Mouse (Mus musculus) adrenal gland, postnatal 10 days (tissue): ENCODE results near the gene Mob2. TPM values are rescaled to one million over a fixed set of nuclear protein-coding genes. Genes with fewer than 3 reads are reported as not detected.

ENCODE experiments used
- DNase-seq: peaks from one replicate; pipeline ENCODE4 v3.0.0; 2021; ENCODE audit warnings: mixed read lengths
- long read RNA-seq, 2 experiments: library from polyadenylated mRNA; stranded (forward); transcript quantifications; one replicate each; pipeline ENCODE4 v2.0.0; 2021
- total RNA-seq, 2 experiments: library from RNA; stranded (reverse); gene quantifications; 2 replicates each; pipeline ENCODE4 v1.2.3; 2021

Mob2 gene
- total RNA-seq, result 10 to 100 TPM; 46.8 to 47.4 TPM
- long read RNA-seq, experiment 1, transcript Mob2-201 (5 exons, 1,490 nt), result major isoform, 65 of 133 reads
- long read RNA-seq, experiment 1, partial matches to known transcripts, result 3 of 133 reads
- long read RNA-seq, experiment 1, other reads (novel, unspliced or antisense), result 58 of 133 reads
- long read RNA-seq, experiment 2, transcript Mob2-201 (5 exons, 1,490 nt), result major isoform, 33 of 74 reads
- long read RNA-seq, experiment 2, partial matches to known transcripts, result 2 of 74 reads
- long read RNA-seq, experiment 2, other reads (novel, unspliced or antisense), result 36 of 74 reads

DNA sequence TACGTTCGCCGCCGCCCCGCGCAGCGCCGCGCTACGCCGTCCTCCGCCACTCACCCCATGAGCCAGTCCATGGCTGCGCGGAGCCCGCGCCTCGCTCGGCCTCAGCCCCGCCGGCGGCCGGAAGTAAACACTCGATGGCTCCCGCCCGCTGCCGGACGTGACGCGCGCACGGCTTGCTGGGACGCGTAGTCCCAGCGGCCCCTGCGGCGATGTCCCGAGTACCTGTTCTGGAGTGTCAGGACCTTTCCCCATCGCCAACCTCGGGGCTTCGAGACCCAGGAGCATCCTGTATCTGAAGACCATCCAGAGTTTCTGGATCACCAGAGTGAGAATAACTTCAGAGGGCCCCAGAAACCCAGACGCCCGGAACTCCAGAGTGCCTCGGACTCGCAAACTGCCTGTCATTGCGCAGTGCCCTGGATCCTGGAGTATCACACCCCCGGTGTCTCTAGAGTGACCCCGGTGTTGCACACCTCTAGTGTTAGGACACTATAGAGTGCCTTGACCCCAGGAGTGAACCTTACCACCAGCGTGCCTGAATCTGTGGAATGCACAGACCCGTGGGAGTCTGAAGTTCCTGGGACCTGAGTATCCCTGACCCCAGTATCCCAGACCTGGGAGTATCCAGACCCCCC is at the start of gene Mob2:
Gene Mob2 (minus strand): TSS at position 135 of the 635 bp plus-strand sequence.
- peak; percentile 95 for DNase-seq

DNA sequence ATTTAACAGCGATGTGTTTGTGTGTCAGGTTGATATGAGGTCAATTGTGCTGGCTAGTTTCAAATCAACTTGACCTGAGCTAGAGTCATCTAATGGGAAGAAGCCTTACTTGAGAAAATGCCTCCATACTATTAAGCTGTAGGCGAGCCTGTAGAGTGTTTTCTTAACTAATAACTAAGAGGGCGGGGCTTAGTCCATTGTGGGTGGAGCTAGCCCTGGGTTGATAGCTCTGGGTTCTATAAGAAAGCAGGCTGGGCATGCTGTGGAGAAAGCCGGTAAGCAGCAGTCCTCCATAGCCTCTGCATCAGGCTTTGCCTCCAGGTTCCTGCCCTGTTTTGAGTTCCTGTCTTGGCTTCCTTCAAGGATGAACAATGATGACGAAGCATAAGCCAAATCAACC is 43.9 kb upstream of the Mob2 start:
- DNase-seq, result no peak

DNA sequence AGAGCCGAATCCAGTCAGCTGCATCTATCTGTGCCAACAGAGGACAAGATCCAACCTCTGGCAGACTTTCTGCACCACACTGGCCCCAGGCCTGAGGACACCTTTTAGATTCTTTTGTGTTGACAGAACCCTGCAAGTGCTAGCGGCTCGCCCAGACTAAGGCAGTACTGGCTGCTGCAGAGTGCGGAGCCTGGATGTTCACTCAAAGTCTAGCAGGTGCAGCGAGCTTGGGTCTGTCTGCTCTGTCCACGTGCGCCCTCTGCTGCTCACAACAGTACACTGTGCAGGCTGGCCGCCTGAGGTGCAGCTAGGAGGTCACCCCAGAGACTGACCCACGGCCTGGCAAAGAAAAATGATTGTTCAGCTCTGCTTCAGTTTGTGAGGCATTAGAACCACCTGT is 36.9 kb upstream of the Mob2 start:
- DNase-seq, result peak; percentile 87

DNA sequence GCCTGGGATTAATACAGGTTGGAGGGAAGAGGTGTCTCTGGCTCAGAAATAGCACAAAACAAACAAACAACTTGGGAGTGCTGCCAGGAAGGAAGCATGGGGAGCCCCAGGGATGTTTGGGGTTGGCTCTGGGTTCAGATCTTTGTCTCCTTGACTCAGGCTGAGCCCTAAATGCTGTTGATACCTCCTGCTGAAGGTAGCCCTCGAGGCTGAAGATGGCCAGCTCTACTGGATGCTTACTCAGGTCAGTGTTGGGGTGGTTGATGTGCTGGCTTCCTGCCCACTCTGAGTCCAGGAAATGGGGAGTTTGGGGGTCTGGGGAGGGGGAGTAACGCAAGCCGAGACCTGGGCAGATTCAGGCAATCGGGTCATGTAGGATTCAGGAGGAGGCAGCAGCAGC is 35.8 kb upstream of the Mob2 start:
- DNase-seq, result no peak

DNA sequence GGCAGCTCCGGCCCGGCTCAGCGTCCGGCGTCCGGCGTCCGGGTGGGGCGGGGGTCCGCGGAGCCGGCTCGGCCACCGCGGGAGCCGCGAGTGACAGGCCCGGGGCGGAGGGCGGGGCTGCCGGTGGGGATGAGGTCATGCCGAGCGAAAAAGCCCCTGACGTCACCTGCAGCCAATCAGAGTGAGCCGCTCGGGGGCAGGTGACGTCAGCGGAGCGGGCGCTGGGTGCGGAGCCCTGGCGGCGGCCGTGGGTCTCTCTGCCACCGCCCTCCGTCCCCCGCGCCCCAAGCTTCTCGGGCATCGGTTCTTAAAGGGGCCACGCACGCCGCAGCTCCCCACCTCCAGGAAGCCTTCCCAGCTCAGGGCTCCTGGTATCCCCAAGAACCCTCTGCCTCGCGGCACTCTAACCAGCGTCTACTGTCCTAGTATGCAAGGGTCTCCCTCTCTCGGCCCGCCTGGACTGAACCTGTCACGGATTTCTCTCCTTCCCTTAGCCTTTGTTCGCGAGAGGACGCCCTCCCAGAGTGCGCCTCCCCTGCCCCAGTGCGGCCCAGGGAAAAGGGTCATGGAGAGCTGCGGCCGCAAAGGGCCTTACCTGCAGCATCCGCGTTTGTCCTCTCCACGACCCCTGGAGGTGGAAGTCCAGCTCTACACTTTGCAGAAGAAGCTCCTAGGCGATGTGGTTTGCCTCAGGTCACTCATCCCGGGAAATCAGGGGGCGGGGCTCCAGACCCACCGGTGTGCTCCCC is 34.5 kb upstream of the Mob2 start, which contains the start of gene Dusp8:
Gene Dusp8 (minus strand): TSS at position 661 of the 749 bp plus-strand sequence.
- peak; percentile 91 for DNase-seq

DNA sequence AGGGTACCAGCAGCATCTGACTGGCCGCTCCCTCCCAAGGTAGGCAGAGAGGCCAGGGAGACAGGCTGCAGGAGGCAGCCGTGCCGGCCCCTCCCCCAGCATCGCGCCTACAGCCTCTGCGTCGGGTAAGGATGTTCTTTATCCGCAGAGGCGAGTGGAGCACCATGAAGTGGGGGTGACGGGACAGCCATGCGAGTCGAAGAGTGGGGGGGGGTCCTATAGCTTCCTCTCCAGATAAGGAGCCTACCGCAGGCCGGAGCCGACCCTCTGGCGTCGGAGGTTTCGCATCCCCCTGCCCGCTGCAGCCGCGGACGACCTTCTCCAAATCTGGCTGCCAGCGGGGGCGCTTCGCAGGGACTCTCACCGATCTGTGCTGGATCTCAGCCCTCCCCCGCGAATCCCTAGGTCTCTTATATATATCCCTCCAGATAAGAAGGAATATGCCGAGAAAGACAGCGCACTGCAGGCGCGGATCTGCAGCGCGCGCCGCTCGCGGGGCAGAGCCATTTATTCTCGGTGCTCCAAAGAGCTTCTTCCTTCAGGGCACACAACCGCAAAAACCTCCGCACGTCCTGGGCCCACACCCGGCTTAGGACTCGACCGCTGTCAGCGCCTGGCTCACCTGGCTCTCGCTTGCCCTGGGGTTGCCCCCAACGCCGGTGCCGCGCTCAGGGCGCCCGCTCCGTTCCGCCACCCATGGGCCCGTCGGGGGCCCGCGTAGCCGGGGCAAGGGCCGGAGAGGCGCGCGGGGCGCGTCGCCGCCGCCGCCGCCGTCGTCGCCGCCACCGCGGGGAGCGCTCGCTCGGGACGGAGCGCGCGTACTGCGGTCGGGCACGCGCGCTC is 33.7 kb upstream of the Mob2 start:
- no peak for DNase-seq

DNA sequence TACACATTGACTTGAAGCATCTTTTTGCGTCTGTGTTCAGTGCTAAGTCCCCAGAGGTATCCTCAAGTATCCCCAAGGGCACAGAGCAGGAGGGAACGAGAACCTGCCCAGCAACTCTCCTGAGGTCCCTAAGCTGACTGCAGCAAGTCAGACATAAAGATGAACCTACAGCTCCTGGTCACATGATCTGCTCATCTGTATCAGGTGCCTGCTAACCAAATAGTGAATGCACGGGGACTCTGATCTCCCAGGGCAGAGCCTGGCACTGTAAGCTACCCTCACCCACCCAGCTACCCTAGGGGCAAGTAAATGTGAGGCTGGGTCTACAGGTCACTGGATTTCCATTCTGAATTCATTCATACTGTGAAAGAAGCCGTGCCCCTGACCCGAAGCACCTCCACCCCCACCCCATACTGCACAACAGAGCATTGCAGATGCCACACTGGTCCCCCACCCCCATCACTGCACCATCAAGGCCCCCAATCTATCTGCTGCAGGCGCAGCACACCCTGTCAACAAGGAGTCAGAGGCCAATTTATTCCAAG is 32.9 kb upstream of the Mob2 start:
- no peak for DNase-seq

DNA sequence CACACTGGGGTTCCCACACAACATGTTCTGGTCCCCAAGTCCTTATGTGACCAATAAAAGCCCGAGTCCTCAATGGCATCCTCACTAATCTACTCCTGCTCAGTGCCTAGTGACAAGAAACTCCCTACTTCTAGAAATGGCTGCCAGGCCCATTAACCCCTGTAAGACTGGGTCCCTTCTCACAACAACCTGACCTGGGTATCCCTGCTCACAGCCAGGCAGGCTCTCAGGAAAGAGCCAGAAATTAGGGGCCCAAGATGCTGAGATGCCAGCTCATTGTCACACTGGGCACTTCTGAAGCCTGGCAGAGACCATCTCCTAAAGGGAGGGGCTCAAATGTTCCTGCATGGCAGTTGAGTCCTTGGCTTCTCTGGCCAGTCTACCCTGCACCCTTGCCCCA is 32.1 kb upstream of the Mob2 start:
- no peak for DNase-seq

DNA sequence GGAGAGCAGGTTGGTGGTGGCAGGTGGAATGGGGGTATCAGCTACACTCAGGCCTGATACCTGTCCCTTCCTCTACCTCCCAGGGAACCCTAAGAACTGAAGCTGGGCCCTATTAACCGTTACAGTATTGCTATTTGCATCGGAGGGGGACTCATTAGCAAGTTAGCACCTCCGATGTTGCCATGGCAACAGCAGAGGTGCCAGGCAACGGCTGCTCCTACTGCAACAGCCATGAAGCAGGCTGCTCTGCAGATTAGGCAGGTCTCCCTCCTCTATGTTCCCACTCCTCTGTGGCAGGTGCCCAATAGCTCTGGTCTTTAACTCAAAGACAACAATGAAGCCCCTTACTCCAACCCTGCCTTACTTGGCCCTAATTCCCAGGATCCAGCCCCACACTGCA is 31.0 kb upstream of the Mob2 start:
- no peak for DNase-seq

DNA sequence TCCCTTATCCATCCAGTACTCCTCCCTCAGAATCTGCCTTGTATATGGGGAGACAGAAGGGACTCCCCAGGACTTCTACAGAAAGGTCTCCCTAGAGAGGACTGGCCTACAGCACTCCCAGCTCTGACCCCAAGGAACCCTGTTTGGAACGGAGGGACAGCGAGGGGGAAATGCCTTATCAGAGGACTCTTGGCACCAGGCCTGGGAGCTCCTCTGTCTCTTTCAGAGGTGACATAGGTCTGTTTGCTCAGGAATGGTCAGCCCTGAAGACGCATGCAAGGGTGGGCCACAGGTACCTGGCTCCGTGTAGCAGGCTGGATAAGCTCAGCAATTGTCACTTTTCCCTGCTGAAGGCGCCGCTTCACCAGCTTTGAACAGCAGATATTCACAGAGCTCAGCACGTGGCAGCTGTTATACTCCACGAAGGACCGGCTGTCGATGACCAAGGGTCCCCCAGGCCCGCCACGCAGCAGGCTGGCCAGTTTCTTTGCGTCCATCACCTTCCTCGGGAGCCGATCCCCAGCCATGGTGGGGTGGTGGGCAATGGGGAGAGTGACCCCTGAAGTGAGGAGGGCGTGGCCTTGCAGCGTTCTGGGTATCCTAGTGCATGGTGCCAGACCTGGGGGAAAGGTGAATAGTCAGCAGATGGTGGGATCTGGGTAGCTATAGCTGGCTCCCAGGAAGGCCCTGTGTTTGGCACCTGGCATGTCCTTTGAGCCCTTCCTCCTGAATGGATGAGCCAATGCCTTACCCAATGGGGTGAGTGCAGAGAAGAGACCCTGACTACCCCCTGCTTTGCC is 29.0 kb upstream of the Mob2 start:
- DNase-seq, result no peak

DNA sequence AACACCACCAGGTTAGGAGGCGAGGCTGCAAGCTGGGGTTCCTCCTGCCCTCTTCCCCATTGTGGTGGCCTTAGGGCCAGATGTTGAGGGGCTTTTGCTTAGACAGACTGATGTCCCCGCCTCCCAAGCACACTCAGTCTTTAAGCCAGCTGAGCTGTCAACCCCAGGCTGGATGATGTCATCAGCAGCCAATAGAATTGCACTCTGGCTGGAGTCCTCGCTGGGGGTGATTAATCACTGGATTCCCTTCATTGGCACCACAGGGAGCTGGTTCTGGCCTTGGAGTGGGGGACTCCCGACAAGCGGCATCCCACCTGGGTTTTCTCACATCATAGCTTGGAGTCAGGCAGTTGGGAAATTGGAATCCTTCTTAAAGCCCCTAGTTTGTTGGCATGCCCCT is 28.0 kb upstream of the Mob2 start:
- DNase-seq, result peak; percentile 71

DNA sequence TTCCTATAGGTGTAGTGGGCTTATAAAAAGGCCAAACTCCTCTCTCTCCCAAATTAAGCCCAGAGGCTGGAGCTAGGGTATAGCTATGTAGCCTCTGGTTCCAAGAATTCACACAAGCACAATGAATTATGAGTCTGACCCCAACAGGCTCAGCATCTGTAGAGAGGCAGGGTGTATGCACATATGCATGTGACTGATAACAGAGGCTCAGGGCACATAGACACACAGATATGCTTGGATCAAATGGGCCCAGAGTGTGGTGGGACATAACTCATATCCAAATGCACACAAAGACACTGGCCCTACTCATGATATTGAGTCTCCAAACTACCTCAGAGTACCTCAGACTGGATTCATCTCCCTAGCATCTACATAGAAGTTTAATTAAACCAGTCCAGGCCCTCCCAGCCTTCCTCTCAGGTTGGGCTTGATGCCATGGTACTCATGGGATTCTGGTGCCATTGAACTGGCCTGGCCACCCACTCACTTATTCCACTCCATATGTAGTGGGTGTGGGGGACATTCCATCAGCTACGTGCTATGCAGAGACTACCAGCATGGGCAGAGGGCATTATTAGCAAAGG is 26.3 kb upstream of the Mob2 start:
- no peak for DNase-seq

DNA sequence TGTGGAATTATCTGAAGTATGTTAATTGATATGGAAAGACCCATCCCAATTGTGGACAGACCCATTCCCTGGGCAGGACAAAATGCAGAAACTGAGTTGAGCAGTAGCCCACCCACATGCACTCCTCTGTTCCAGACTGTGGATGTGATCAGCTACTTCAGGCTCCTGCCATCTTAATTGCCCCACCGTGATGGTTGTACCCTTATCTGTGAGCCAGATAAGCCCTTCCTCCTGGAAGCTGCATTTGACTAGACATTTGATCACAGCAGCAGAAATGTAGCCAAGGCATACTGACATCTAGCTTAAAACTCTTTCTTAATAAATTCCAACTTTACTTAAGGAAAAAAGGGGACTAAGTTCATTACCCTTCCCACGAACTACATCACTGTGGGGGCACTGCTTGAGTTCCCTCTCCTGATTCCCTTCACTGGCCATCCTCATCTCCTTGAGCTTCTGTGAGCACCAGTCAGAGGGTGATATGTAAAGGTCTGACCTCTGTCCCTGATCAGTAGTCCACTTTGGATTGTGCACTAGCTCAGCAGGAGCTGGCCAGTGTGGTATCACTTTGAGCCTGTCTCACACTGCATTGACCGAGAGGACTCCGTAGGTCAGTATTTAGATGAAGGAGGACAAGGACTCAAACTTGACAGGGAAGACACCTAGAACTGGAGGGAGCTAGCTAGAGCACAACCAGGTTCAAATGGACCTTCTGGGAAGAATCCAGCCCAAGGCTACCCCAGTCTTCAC is 25.5 kb upstream of the Mob2 start:
- DNase-seq, result no peak

DNA sequence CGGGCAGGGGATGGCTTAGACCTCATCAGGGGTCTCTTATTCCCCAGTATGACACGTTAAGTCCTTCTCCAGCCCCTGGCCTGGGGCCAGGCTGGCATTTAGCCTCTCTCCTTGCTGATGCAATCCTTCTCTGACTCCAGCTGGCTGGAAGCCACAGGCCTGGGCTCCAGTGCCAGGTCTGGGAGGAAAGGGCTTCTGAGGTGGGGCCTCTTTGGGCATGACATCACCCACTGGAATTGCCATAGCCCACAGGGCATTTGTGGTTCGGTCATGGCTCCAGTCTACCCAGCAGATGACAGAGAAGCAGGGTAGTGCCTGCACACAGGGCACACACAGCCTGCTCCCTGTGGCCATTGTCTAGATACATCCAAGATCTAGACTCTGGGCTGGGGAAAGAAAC is 24.0 kb upstream of the Mob2 start:
- peak; percentile 94 for DNase-seq

DNA sequence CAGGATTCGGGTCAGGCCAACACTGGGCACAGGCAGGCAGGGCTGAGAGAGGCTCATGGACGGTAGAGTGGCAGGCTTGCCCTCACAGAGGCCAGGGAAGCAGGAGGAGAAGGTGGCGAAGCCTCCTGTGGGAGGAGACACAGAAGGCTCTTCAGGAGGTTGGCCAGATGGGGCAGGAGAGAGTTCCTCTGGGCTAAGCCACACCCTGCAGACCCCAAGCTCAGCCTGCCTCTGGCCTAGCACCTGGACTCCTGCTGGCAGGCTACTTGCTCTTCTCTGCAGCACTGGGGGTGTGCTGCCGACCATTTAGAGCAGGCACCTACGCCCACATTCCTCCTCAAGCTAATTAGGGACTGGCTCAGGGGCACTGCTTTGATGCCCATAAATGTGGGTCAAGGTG is 23.5 kb upstream of the Mob2 start:
- peak; percentile 33 for DNase-seq

DNA sequence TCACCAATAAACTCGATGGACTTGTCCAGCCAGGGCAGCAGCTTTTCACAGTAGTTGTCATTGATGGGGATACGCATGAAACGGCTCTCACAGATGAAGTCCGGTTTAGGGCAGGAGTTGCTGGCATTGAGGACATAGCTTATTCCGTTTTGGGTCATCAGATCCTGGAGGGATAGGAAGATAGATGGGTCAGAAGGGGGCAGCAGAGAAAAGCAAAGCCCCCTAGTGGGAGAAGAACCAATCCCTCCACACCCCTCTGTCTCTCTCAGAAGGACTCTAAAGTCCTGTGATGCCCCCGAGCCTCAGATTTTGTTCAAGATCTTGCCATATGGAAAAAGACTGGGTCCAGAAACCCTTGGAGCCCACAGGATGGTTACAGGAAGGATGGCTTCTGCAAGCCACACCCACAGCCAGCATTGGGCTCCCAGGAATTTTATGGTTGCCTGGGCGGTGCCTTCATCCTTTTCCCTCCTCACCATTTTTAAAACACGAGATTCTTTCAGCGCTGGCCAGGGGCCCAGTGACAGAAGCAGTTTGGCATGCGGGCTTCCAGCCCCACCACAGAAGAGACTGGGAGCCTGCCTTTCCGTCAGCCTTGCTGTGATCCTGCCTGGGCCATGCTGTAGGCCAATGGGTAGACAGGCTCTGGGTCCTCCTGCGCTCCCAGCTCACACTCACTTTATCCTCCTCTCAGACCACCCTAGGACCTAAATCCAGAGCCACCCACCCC is 22.9 kb upstream of the Mob2 start:
- peak; percentile 45 for DNase-seq

DNA sequence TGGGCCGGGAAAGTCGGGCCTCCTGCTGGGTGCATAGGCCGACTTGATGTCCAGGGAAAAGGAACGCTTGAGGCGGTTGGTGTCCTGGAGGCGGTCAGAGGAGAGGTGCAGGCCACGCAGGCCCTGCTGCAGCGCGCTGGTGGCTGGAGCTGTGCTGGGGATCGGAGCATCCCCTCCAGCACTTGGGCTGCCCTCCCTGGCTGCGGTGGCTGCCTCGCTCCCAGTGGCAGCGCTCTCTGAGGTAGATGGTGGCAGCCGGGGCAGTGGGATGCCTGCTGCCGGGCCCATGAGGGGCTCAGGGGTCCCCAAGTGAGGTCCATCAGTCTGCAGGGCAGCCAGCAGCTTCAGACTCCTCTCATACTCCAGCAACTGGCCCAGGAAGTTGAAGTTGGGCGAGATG is 21.7 kb upstream of the Mob2 start:
- DNase-seq, result no peak

DNA sequence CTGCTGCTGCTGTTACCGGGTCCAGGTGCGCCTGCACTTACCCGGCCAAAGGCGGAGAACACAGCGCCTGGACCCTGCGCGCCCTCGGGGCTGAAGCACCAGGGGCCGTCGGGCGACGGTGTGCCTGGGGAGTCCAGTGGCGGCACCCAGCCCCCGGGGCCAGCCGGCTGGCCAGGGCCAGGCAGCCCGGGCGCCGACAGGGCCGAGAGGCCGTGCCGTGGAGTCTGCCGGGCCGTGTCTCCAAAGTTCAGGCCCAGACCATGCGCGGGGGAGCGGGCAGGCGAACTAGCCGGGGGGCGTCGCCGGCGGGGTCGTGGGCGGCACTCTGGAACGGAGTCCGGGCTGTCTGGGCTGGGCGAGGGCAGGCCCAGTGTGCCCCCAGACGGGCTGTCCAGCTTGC is 21.3 kb upstream of the Mob2 start:
- no peak for DNase-seq

DNA sequence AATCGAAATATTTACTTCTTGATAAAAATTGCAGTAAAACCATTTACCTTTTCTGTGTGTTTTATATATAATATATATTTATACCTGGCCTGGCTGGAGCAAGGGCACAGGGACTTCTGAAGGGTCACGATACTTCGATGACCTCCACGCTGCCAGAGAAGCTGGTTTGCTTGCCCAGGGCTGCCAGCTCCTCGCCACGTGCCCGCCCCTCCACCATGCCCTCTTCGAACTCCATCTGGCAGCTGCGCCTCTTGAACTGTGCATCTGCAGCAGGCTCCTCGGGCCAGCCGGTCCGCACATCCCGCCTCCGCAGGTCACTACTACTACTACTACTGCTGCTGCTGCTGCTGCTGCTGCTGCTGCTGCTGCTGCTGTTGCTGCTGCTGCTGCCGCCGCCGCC is 20.9 kb upstream of the Mob2 start:
- DNase-seq, result no peak
